Mouse (Mus musculus): Measurements from ENCODE around the gene 1700113H08Rik. TPM values are rescaled to one million over a fixed set of nuclear protein-coding genes. Genes with fewer than 3 reads are reported as not detected.
A peak's percentile ranks its signal among the peaks of the same experiment; 100 is the strongest.

The 1700113H08Rik gene
- polyA plus RNA-seq, 1 experiment, result 0.09 TPM

GRCm38 (mm10) chr10:87100668-87101067, 42.8 kb downstream of the 1700113H08Rik start:
- H3K4me1 ChIP-seq (ENCODE audit: control insufficient read depth, insufficient read depth, insufficient read length), result peaks cover 10% of the 10 kb centered on the region; the same call in 1 of the 2 replicates
- no peak for DNase-seq (ENCODE audit: low read depth in 1 of 2, low spot score in 2 of 2)
- no peaks in the 10 kb centered on the region for H3K36me3 ChIP-seq (ENCODE audit: control insufficient read depth, insufficient read depth, low read length)
- no peak overlapping the region for H3K27ac ChIP-seq (ENCODE audit: insufficient read depth, low read length)
- H3K27me3 ChIP-seq (ENCODE audit: control insufficient read depth, insufficient read depth, low read length), result no peaks in the 10 kb centered on the region
- 97% methylated on average over 4 of the region's 4 CpGs for WGBS
- TF ChIP-seq POLR2A (IDR thresholded peaks at IDR 0.05; ENCODE audit: low read depth, low read length), result no peak
- TF ChIP-seq CTCF (IDR thresholded peaks at IDR 0.05; ENCODE audit: extremely low read depth, insufficient read depth, insufficient read length, insufficient replicate concordance), result no peak
- no peak overlapping the region for H3K4me3 ChIP-seq (ENCODE audit: extremely low read depth, insufficient read depth, insufficient read length)

GRCm38 (mm10) chr10:87101265-87101950, 43.6 kb downstream of the 1700113H08Rik start:
- Histone ChIP-seq H3K27me3 (ENCODE audit: control insufficient read depth, insufficient read depth, low read length) (no peaks in the 10 kb centered on the region), H3K4me3 (ENCODE audit: extremely low read depth, insufficient read depth, insufficient read length) (no peak overlapping the region), H3K4me1 (ENCODE audit: control insufficient read depth, insufficient read depth, insufficient read length) (peaks cover 10% of the 10 kb centered on the region; the same call in 1 of the 2 replicates), H3K36me3 (ENCODE audit: control insufficient read depth, insufficient read depth, low read length) (no peaks in the 10 kb centered on the region), H3K27ac (ENCODE audit: insufficient read depth, low read length) (no peak overlapping the region)
- TF ChIP-seq CTCF (IDR thresholded peaks at IDR 0.05; ENCODE audit: extremely low read depth, insufficient read depth, insufficient read length, insufficient replicate concordance) (no peak), POLR2A (IDR thresholded peaks at IDR 0.05; ENCODE audit: low read depth, low read length) (no peak)
- no peak for DNase-seq (ENCODE audit: low read depth in 1 of 2, low spot score in 2 of 2)
- 84% methylated on average over 9 of the region's 9 CpGs for WGBS

- DNase-seq (ENCODE audit: low read depth in 1 of 2, low spot score in 2 of 2), result no peak
- Histone ChIP-seq H3K36me3 (ENCODE audit: control insufficient read depth, insufficient read depth, low read length) (no peaks in the 10 kb centered on the region), H3K4me3 (ENCODE audit: extremely low read depth, insufficient read depth, insufficient read length) (no peak overlapping the region), H3K4me1 (ENCODE audit: control insufficient read depth, insufficient read depth, insufficient read length) (peaks cover 12% of the 10 kb centered on the region; the same call in 1 of the 2 replicates), H3K27ac (ENCODE audit: insufficient read depth, low read length) (no peak overlapping the region), H3K27me3 (ENCODE audit: control insufficient read depth, insufficient read depth, low read length) (no peaks in the 10 kb centered on the region)
- 84% methylated on average over 3 of the region's 3 CpGs for WGBS
- TF ChIP-seq CTCF (IDR thresholded peaks at IDR 0.05; ENCODE audit: extremely low read depth, insufficient read depth, insufficient read length, insufficient replicate concordance) (no peak), POLR2A (IDR thresholded peaks at IDR 0.05; ENCODE audit: low read depth, low read length) (no peak)
These were observed 44.1 kb downstream of the 1700113H08Rik start for GRCm38 (mm10) chr10:87101951-87102320.

GRCm38 (mm10) chr10:87102455-87102854, 44.6 kb downstream of the 1700113H08Rik start:
- WGBS, result 94% methylated on average over 13 of the region's 13 CpGs
- Histone ChIP-seq H3K4me1 (ENCODE audit: control insufficient read depth, insufficient read depth, insufficient read length) (peaks cover 17% of the 10 kb centered on the region; the same call in 1 of the 2 replicates), H3K27me3 (ENCODE audit: control insufficient read depth, insufficient read depth, low read length) (no peaks in the 10 kb centered on the region), H3K4me3 (ENCODE audit: extremely low read depth, insufficient read depth, insufficient read length) (no peak overlapping the region), H3K36me3 (ENCODE audit: control insufficient read depth, insufficient read depth, low read length) (no peaks in the 10 kb centered on the region), H3K27ac (ENCODE audit: insufficient read depth, low read length) (no peak overlapping the region)
- TF ChIP-seq CTCF (IDR thresholded peaks at IDR 0.05; ENCODE audit: extremely low read depth, insufficient read depth, insufficient read length, insufficient replicate concordance), result no peak
- TF ChIP-seq POLR2A (IDR thresholded peaks at IDR 0.05; ENCODE audit: low read depth, low read length), result no peak
- DNase-seq (ENCODE audit: low read depth in 1 of 2, low spot score in 2 of 2), result no peak

GRCm38 (mm10) chr10:87103286-87103685, 45.4 kb downstream of the 1700113H08Rik start:
- 43% methylated on average over 8 of the region's 8 CpGs for WGBS
- Histone ChIP-seq H3K27ac (ENCODE audit: insufficient read depth, low read length) (peak overlapping the region; percentile 11), H3K4me1 (ENCODE audit: control insufficient read depth, insufficient read depth, insufficient read length) (peaks cover 14% of the 10 kb centered on the region; the same call in 1 of the 2 replicates), H3K36me3 (ENCODE audit: control insufficient read depth, insufficient read depth, low read length) (no peaks in the 10 kb centered on the region), H3K27me3 (ENCODE audit: control insufficient read depth, insufficient read depth, low read length) (no peaks in the 10 kb centered on the region), H3K4me3 (ENCODE audit: extremely low read depth, insufficient read depth, insufficient read length) (no peak overlapping the region)
- no peak for DNase-seq (ENCODE audit: low read depth in 1 of 2, low spot score in 2 of 2)
- TF ChIP-seq POLR2A (IDR thresholded peaks at IDR 0.05; ENCODE audit: low read depth, low read length), result no peak
- TF ChIP-seq CTCF (IDR thresholded peaks at IDR 0.05; ENCODE audit: extremely low read depth, insufficient read depth, insufficient read length, insufficient replicate concordance), result no peak

- Histone ChIP-seq H3K4me1 (ENCODE audit: control insufficient read depth, insufficient read depth, insufficient read length) (peaks cover 16% of the 10 kb centered on the region; the same call in 1 of the 2 replicates), H3K27ac (ENCODE audit: insufficient read depth, low read length) (peak overlapping the region; percentile 88), H3K4me3 (ENCODE audit: extremely low read depth, insufficient read depth, insufficient read length) (no peak overlapping the region), H3K36me3 (ENCODE audit: control insufficient read depth, insufficient read depth, low read length) (no peaks in the 10 kb centered on the region), H3K27me3 (ENCODE audit: control insufficient read depth, insufficient read depth, low read length) (no peaks in the 10 kb centered on the region)
- peak; percentile 75 to 79 for DNase-seq (ENCODE audit: low read depth in 1 of 2, low spot score in 2 of 2)
- TF ChIP-seq POLR2A (IDR thresholded peaks at IDR 0.05; ENCODE audit: low read depth, low read length) (no peak), CTCF (IDR thresholded peaks at IDR 0.05; ENCODE audit: extremely low read depth, insufficient read depth, insufficient read length, insufficient replicate concordance) (no peak)
- WGBS, result 21% methylated on average over 9 of the region's 9 CpGs
These were observed 49.9 kb downstream of the 1700113H08Rik start for GRCm38 (mm10) chr10:87107565-87108297.

Measured in spleen, adult 2 months (tissue).